Mouse (Mus musculus) thymus, adult 2 months (tissue): ENCODE measurements around the gene Olfr288.

ENCODE experiments used
- CTCF ChIP-seq: fragments of 200-500 bp; IDR thresholded peaks from 2 replicates; pipeline ENCODE4 v1.5.1; 2012; ENCODE audit warnings: mild to moderate bottlenecking, control low read depth, low read length, moderate library complexity, borderline replicate concordance; ENCODE audit not compliant: control insufficient read depth, poor library complexity, insufficient read depth; ENCODE audit errors: extremely low read depth
- POLR2A ChIP-seq: fragments of 200-500 bp; IDR thresholded peaks from 2 replicates; pipeline ENCODE4 v1.6.1; 2012; ENCODE audit warnings: mild to moderate bottlenecking, low read length, control low read depth, moderate library complexity; ENCODE audit not compliant: control insufficient read depth, poor library complexity, insufficient read depth; ENCODE audit errors: extremely low read depth

GRCm38 (mm10) chr15:98173821-98174220 is 21.5 kb downstream of the Olfr288 start:
- TF ChIP-seq CTCF = no peak
- TF ChIP-seq POLR2A = no peak
